Mouse (Mus musculus) liver, embryonic 11.5 days (tissue): ENCODE measurements around the gene Prkch. TPM values are rescaled to one million over a fixed set of nuclear protein-coding genes. Genes with fewer than 3 reads are reported as not detected.

ENCODE experiments used
- ATAC-seq: fragments of 200-750 bp; cut with Nextera tagmentation; replicated peaks from 2 replicates; pipeline ENCODE4 v1.8.0; 2017; ENCODE audit warnings: moderate number of reproducible peaks, mild to moderate bottlenecking, moderate TSS enrichment, moderate library complexity; ENCODE audit not compliant: low FRiP score
- DNase-seq: peaks from one replicate; pipeline ENCODE4 v3.0.0-alpha.2; 2017; ENCODE audit warnings: low spot score
- H3K27ac ChIP-seq: fragments of 300-500 bp; sonication (generic); 2 replicates; pipeline ENCODE4 v1.5.1; 2014; ENCODE audit warnings: mild to moderate bottlenecking, low read depth, low read length, control low read depth
- H3K27me3 ChIP-seq: fragments of 300-500 bp; sonication (generic); replicated peaks from 2 replicates; pipeline ENCODE4 v1.6.1; 2014; ENCODE audit warnings: low read length, mixed read lengths; ENCODE audit not compliant: control insufficient read depth, insufficient read depth
- H3K36me3 ChIP-seq: fragments of 300-500 bp; sonication (generic); 2 replicates; pipeline ENCODE4 v1.6.1; 2014; ENCODE audit warnings: mild to moderate bottlenecking, low read length, moderate library complexity, mixed read lengths; ENCODE audit not compliant: control insufficient read depth, insufficient read depth
- H3K4me1 ChIP-seq: fragments of 300-500 bp; sonication (generic); replicated peaks from 2 replicates; pipeline ENCODE4 v1.6.1; 2014; ENCODE audit warnings: low read length, mixed read lengths; ENCODE audit not compliant: control insufficient read depth, insufficient read depth
- H3K4me2 ChIP-seq: fragments of 300-500 bp; sonication (generic); 2 replicates; pipeline ENCODE4 v1.6.1; 2014; ENCODE audit warnings: mild to moderate bottlenecking, control low read depth, moderate library complexity
- H3K4me3 ChIP-seq: fragments of 300-500 bp; sonication (generic); 2 replicates; pipeline ENCODE4 v1.5.1; 2014; ENCODE audit warnings: low read depth, low read length, control low read depth
- H3K9ac ChIP-seq: fragments of 300-500 bp; sonication (generic); 2 replicates; pipeline ENCODE4 v1.6.1; 2014; ENCODE audit warnings: low read depth, low read length, control low read depth
- H3K9me3 ChIP-seq: fragments of 300-500 bp; sonication (generic); 2 replicates; pipeline ENCODE4 v1.6.1; 2016; ENCODE audit warnings: low read length, inconsistent platforms, mixed read lengths; ENCODE audit not compliant: control insufficient read depth
- WGBS: fragments of 180-500 bp; shearing (Covaris S2); extraction: QIAGEN DNeasy Blood & Tissue Kit; methylation state at CpG from one replicate; pipeline ENCODE4 v1.1.7; 2014; 5-methylcytosine and 5-hydroxymethylcytosine counted together
- polyA plus RNA-seq: library from polyadenylated mRNA; unstranded; fragments of >200 nt; fragmentation: Nextera tagmentation; extraction: Ambion mirVana; gene quantifications from 2 replicates; pipeline ENCODE4 v1.2.1, GENCODE M21; 2014

The Prkch gene
- polyA plus RNA-seq, 1 experiment from 2014 or later, result 6.4 TPM

GRCm38 (mm10) chr12:73610831-73611370, 26.3 kb downstream of the Prkch start:
- no peaks in the 10 kb centered on the region for H3K9me3 ChIP-seq
- 63% methylated on average over 8 of the region's 8 CpGs for WGBS

GRCm38 (mm10) chr12:73611741-73612140, 27.1 kb downstream of the Prkch start:
- H3K9ac ChIP-seq, result no peak overlapping the region
- DNase-seq, result no peak
- no peaks in the 10 kb centered on the region for H3K36me3 ChIP-seq
- WGBS, result 72% methylated on average over 3 of the region's 3 CpGs
- no peak overlapping the region for H3K4me2 ChIP-seq
- H3K4me3 ChIP-seq, result no peak overlapping the region
- H3K9me3 ChIP-seq, result no peaks in the 10 kb centered on the region
- H3K27ac ChIP-seq, result no peak overlapping the region
- H3K4me1 ChIP-seq, result no peaks in the 10 kb centered on the region
- H3K27me3 ChIP-seq, result no peaks in the 10 kb centered on the region
- ATAC-seq, result no peak

More at GRCm38 (mm10) chr12:73610831-73611370, 26.3 kb downstream of the Prkch start:
- DNase-seq (no peak), ATAC-seq (no peak)
- H3K36me3 ChIP-seq, result no peaks in the 10 kb centered on the region
- H3K9ac ChIP-seq, result no peak overlapping the region
- H3K4me3 ChIP-seq, result no peak overlapping the region
- H3K27ac ChIP-seq, result no peak overlapping the region
- H3K27me3 ChIP-seq, result no peaks in the 10 kb centered on the region
- H3K4me1 ChIP-seq, result no peaks in the 10 kb centered on the region
- no peak overlapping the region for H3K4me2 ChIP-seq

- WGBS, result 70% methylated on average over 6 of the region's 6 CpGs
- Histone ChIP-seq H3K4me3 (no peak overlapping the region), H3K36me3 (no peaks in the 10 kb centered on the region), H3K27ac (no peak overlapping the region), H3K27me3 (no peaks in the 10 kb centered on the region), H3K9ac (no peak overlapping the region), H3K4me2 (no peak overlapping the region), H3K4me1 (no peaks in the 10 kb centered on the region), H3K9me3 (no peaks in the 10 kb centered on the region)
- DNase-seq, result no peak
- ATAC-seq, result no peak
Measured at GRCm38 (mm10) chr12:73613183-73613582, 28.6 kb downstream of the Prkch start.

- H3K9ac ChIP-seq, result no peak overlapping the region
- no peak for ATAC-seq
- DNase-seq, result no peak
Measured at GRCm38 (mm10) chr12:73617652-73618051, 33.1 kb downstream of the Prkch start.

GRCm38 (mm10) chr12:73625277-73626032, 40.9 kb downstream of the Prkch start:
- no peak for ATAC-seq

More at GRCm38 (mm10) chr12:73617652-73618051, 33.1 kb downstream of the Prkch start:
- Histone ChIP-seq H3K36me3 (no peaks in the 10 kb centered on the region), H3K27me3 (no peaks in the 10 kb centered on the region), H3K4me1 (no peaks in the 10 kb centered on the region), H3K27ac (no peak overlapping the region), H3K4me2 (no peak overlapping the region), H3K4me3 (no peak overlapping the region), H3K9me3 (no peaks in the 10 kb centered on the region)
- 43% methylated on average over 10 of the region's 10 CpGs for WGBS

GRCm38 (mm10) chr12:73627902-73628301, 43.3 kb downstream of the Prkch start:
- H3K4me1 ChIP-seq, result no peaks in the 10 kb centered on the region
- H3K36me3 ChIP-seq, result no peaks in the 10 kb centered on the region
- no peaks in the 10 kb centered on the region for H3K27me3 ChIP-seq
- no peak overlapping the region for H3K4me2 ChIP-seq
- no peak overlapping the region for H3K4me3 ChIP-seq
- WGBS, result 82% methylated on average over 14 of the region's 14 CpGs
- ATAC-seq (no peak), DNase-seq (no peak)
- H3K9ac ChIP-seq, result no peak overlapping the region
- H3K27ac ChIP-seq, result no peak overlapping the region
- H3K9me3 ChIP-seq, result no peaks in the 10 kb centered on the region

More at GRCm38 (mm10) chr12:73625277-73626032, 40.9 kb downstream of the Prkch start:
- Histone ChIP-seq H3K4me1 (no peaks in the 10 kb centered on the region), H3K27ac (no peak overlapping the region), H3K27me3 (no peaks in the 10 kb centered on the region), H3K4me3 (no peak overlapping the region), H3K9me3 (no peaks in the 10 kb centered on the region), H3K9ac (no peak overlapping the region), H3K36me3 (no peaks in the 10 kb centered on the region), H3K4me2 (no peak overlapping the region)
- DNase-seq, result no peak
- 79% methylated on average over 6 of the region's 6 CpGs for WGBS

- no peaks in the 10 kb centered on the region for H3K4me1 ChIP-seq
- no peaks in the 10 kb centered on the region for H3K9me3 ChIP-seq
- H3K4me2 ChIP-seq, result no peak overlapping the region
- no peaks in the 10 kb centered on the region for H3K36me3 ChIP-seq
- no peaks in the 10 kb centered on the region for H3K27me3 ChIP-seq
- no peak for ATAC-seq
- H3K27ac ChIP-seq, result no peak overlapping the region
- no peak overlapping the region for H3K9ac ChIP-seq
- no peak for DNase-seq
- H3K4me3 ChIP-seq, result no peak overlapping the region
- WGBS, result 66% methylated on average over 11 of the region's 11 CpGs
Measured at GRCm38 (mm10) chr12:73630596-73630995, 46.0 kb downstream of the Prkch start.

- no peak for DNase-seq
- Histone ChIP-seq H3K27me3 (no peaks in the 10 kb centered on the region), H3K9me3 (no peaks in the 10 kb centered on the region), H3K4me1 (no peaks in the 10 kb centered on the region), H3K4me3 (no peak overlapping the region), H3K9ac (no peak overlapping the region), H3K36me3 (no peaks in the 10 kb centered on the region), H3K27ac (no peak overlapping the region), H3K4me2 (no peak overlapping the region)
- WGBS, result 72% methylated on average over 11 of the region's 11 CpGs
- no peak for ATAC-seq
Measured at GRCm38 (mm10) chr12:73631148-73631547, 46.6 kb downstream of the Prkch start.
